Mouse (Mus musculus) hindlimb bud, embryonic 11.5 days (tissue): Measurements from ENCODE around the gene Iqce.

Source experiments
- DNase-seq: peaks from one replicate; pipeline ENCODE4 v3.0.0-alpha.2; 2012; ENCODE audit warnings: low read depth, low spot score; ENCODE audit errors: extremely low spot score

Iqce gene

DNA sequence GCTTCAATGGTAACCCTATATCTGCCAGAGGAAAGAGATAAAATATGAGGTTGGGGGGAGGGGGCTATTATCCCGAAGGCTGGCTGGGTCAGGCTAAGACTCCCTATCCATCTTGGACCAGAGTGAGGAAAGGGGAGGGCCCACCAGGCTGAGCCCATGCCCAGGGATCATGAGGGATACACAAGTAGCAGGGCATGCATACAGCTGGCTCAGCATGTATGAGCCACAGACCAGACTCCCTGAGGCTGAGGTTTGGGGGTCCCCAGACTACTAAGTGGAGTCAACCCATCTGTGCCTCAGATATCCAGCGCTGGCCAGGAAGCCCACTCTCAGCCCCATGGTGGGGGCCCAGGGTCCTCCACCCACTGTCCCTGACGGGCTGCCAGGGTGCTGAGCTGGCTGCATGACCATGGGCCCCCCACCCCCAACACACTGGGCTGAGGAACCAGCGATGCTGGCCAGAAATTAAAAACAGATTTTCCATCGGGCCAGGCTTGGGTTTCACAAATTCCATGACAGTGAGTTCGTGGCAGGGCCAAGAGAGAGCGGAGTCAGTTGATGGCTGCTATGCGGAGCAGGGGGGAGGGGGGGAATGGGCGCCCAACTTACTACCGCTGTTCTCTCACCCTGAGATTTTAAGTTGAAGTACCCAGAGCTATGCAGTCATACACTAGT lies 60.8 kb downstream of the Iqce start:
- no peak for DNase-seq

GRCm38 (mm10) chr5:140640812-140641211 lies 61.4 kb downstream of the Iqce start:
- no peak for DNase-seq

GRCm38 (mm10) chr5:140639871-140640270 lies 62.3 kb downstream of the Iqce start:
- DNase-seq: no peak

DNA sequence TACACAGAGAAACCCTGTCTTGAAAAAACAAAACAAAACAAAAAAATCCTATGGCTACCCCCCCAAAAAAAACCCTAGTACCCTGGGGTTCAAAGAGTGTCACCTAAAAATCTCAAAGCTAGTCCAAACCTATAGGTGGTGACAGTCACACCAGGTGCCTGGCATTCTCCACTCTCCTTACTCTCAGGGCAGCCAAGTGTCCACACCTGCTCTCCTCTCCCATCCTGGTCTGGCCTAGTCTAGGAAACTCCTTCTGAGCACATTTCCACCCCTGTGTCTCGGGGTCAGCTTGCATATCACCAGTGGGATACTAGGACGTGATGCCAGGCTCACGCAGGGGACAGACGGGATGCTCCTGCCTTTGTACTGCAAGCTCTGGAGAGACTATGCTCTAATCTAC lies 62.9 kb downstream of the Iqce start:
- DNase-seq: no peak

DNA sequence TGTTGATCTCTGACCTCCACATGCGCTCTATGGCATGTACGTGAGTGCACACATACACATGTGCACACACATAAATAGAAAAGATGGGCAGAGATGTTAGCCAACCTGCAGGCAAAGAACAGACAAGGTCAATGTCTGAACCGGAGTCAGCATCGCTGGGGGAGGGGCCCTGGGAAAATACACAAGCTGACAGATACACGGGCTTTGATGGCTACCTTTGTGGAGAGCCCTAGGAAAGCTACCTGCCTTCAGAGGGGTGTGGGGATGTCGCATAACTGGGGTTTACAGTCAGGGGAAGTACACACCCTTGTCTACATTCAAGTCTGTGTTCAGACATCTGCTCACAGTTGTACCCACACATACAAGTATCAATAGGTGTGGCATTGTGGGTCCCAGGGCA lies 63.7 kb downstream of the Iqce start:
- DNase-seq: no peak

DNA sequence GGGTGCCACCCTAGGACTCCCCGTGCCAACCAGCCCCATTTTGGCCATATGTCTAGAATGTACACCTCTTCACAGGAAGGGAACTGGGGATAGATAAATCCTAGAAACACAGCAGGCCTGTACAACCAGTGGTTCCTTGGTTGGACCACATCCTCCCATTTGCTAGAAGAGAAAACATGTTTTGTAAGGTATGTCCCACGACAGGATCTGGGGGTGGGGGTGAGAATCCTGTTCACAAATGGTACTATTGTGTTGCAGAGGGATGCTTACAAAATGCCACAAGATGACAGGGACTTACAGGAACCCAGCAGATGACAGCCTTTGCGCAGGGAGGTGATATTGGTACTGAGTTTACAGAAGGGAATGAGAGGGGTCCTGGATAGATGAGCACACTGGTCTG lies 64.2 kb downstream of the Iqce start:
- DNase-seq: no peak

GRCm38 (mm10) chr5:140637058-140637410 lies 65.1 kb downstream of the Iqce start:
- no peak for DNase-seq

- DNase-seq: no peak
Measured at GRCm38 (mm10) chr5:140636316-140637057, 65.7 kb downstream of the Iqce start.

DNA sequence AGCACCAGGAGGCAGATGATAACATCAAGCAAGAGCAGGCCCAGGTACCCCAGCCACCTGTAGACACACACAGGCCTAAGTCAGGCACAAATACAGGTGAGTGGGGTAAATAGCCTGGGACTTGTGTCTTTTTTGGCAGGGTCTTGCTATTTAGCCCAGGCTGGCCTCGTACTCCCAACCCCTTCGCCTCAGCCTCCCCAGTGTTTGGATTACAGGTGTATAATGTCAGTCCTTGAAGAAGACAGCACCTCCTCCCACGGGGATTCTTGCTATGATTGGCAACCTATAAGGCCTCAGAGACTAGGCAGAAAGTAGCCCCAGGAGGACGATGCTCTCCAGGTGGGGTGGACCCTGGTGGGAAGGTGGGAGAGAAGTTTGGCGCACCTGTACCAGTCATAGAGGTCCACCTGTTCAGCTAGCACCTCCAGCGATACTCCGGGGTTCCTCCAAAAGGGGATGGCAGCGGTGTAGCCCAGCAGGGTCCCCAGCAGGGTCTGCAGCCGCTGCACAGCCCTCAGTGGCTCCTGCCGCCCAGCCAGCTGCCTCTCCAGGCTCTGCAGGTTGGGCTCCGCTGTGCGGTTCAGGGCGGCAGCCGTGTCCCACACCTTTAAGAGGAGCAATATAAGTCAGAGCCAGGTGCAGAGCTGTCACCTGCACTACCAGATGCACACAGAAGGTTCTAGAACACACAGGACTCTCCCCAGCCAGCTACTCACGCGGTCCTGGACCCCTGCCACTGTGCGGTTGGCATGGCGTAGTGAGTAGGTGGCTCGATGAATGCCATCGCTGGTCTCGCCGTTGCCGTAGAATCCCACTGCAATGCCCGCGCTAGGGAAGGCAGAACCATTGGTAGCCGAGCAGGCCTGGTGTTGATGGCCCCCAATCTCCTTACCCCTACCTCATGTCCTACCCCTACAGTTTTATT lies 67.1 kb downstream of the Iqce start:
- no peak for DNase-seq

DNA sequence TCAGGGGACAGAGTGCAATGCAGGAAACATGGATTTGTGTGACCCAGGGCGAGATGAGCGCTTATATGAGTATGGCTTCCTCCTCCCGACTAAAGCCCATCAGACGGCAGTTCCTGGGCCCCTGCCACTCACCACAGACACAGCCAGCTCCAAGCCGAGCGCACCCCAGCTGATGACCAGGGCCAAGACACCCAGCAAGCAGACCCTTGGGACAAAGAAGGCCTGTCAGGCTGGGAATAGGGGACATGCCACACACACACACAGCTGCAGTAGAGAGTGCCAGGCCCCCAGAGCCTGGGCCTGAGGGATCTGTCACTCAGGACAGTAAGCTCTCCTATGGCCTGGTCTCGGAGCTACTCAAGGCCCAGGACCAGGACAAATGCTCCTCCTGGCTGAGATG lies 68.7 kb downstream of the Iqce start:
- no peak for DNase-seq

DNA sequence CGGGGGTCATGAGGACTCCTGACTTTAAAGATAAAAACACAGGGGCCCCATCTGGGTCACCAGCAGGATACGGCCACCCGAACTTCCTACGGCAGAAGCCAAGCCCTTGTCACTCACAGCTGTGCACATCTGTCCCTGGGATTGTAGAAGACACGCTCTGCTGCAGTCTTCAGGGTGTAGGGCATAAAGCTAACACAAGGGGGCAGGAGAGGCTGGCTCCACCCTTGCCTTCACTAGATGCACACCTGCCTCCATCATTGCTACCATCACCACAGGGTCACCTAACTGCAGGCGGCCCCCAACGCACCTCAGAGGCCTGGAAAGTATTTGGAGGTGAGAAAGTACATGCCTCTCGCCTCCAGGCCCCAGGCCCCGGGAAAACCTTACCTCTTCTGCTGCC lies 73.2 kb downstream of the Iqce start:
- no peak for DNase-seq

GRCm38 (mm10) chr5:140627580-140627979 lies 74.6 kb downstream of the Iqce start:
- DNase-seq: no peak

GRCm38 (mm10) chr5:140624961-140625360 lies 77.2 kb downstream of the Iqce start:
- DNase-seq: no peak

GRCm38 (mm10) chr5:140624238-140624637 lies 77.9 kb downstream of the Iqce start:
- no peak for DNase-seq

- DNase-seq: no peak
Measured at GRCm38 (mm10) chr5:140623791-140624190, 78.4 kb downstream of the Iqce start.

DNA sequence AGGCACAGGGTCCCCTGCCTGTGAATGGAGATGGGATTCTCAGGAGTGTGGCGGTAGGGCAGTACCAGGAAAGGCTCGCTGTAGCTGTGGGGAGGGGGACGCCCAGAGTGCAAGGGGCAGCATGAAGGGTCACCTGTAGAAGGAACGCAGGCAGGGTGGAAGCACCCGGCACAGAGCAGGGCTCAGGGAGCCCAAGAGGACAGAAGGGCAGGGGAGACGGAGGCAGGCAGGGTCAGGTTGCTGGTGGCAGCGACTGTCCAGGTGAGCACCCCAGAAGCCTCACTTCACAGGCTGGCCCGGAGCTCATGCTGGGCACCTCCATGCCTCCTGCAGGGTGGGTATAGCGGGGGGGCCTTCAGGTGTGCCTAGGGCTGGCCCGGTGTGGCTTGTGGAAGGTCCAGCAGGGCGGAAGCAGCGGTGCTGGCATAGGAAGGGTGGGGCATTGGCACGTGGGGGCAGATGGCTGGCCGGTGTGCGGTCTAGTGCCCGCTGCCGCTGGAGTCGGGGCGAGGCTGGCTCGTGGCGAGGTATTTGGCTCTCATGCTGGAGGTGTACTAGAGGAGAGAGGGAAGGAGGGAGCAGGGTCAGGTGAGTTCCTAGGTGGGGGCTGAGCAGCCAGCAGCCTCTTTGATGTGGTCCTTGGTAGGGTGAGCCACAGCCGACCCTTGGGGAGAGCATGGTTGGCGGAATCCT lies 79.1 kb downstream of the Iqce start:
- DNase-seq: no peak

GRCm38 (mm10) chr5:140621517-140621916 lies 80.7 kb downstream of the Iqce start:
- no peak for DNase-seq

DNA sequence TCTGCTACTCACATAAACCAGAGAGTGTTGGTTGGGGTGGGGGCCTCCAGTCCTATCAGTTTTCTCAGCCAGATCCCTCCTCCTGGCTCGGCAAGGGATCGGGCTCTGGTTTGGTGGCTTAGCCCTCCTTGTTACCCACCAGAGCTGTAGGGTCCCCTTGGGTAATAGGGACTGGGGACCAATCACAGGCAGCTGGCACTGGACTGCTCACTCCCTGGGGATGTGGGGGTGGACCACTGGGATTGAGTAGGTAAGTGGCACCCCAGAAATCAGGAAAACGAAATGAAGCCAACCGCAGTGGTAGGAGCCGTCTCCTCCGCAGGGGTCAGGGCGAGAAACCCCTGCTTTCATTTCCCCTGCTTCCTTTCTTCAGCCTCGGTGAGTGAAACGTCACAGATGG lies 81.1 kb downstream of the Iqce start:
- DNase-seq: no peak

DNA sequence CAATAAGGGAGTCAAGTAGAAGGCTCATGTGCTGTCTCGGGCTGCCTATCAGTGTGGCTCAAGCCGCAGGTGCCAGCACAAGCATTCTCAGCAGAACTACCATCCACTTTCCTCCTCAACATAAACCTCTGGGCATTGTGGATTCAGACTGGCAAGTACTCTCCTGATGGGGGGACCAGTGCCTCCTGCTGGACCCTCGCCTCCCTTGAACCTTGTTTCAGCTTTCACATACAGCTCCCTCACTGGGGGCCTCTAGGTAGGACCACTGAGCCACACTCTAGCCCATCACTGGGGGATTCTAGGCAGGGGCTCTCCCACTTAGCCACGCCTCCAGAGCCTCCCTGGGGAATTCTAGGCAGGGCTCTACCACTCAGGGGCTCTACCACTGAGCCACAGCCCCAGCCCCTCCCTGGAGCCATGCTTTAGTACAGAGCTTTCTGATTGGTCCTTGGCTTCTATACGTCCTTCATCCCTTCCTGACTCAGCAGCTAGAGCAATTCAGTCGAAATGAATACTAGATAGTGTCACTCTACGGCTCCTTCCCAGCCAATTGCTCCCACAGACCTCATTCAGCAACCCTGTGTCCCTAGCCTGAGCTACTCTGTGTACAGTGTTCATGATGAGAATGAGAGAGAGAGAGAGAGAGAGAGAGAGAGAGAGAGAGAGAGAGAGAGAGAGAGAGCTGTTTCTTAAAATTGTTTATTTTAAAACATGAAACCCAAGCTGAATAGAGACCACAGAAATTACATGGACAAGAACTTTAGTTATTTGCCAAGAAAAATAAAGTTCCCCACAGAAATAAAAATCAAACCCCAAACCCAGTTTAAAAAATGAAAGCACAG lies 82.1 kb downstream of the Iqce start:
- DNase-seq: no peak

DNA sequence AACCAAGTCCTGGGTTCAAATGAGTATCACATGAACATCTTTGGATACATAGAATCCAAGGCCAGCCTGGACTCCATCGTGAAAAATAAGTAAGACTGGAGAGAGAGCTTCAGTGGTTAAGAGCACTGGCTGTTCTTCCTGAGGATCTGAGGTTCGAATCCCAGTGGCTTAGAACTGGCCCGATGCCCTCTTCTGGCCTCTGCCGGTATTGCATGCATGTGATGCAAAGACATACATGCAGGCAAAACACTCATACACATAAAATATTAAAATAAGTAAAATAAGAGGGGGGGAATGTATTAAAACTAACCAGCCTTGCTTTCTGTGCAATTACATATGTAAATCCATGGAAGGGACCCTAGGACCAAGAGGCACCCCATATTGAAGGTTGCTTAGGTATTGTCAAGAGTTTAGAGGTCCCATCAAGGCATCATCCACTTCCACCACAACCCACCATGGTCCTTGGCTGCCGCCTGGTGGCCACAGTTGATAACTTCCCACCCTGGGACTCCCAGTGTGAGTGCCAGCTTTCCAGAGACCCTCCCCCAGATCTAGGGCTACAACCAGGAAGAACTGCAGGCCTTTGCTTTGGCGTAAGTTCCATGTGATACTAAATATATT lies 82.9 kb downstream of the Iqce start:
- peak; percentile 66 for DNase-seq
